Mouse (Mus musculus): Measurements from ENCODE around the gene Sumf1.

DNA sequence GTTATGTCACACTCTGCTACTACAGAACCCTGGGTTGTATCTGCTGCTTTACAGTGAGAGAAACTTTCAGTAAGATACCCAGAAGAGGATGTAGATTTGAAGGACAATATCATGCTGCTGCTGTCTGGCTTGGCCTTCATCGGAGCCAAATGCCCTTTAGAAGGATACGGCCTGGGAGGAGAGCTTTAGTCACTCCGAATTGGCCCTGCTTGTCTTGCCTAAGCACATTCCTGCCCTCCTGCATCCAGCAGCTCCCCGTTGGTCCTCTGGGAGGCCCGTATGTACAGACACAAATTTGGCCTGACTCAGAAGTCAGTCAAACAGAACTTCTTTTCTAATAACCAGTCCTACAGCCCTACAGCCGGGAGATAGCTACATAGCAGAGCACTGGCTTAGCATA is 49.2 kb upstream of the Sumf1 start:
- TF ChIP-seq POLR2A (IDR thresholded peaks at IDR 0.05; ENCODE audit: insufficient read depth, low read depth, low read length) = no peak
- TF ChIP-seq CTCF (IDR thresholded peaks at IDR 0.05) = no peak
- no peak for TF ChIP-seq EP300 (IDR thresholded peaks at IDR 0.05; ENCODE audit: insufficient read depth, low read depth, low read length)
